ENCODE assay signal across 13 mouse cellular contexts in genomic region chr10:30622928-30623327, GRCm38 (mm10). TPM values are rescaled to one million over a fixed set of nuclear protein-coding genes. Genes with fewer than 3 reads are reported as not detected.
DNase-seq lines count a peak whose midpoint lies in the region; ATAC-seq and TF ChIP-seq lines count a peak whose summit lies in the region.
"Had no signal": no experiment of that assay in that cellular context is flagged by ENCODE, and none has a peak within 500 bp of the region (broad histone marks: within the 10 kb centered on the region; RNA-seq: fewer than 3 reads in every experiment).

No protein-coding gene starts in this region.

- H3K4me2 ChIP-seq in heart, postnatal 0 days (ENCODE audit: low read depth, low read length): no peak overlapping the region
- H3K4me2 ChIP-seq in heart, embryonic 11.5 days: no peak overlapping the region
- no peak overlapping the region for H3K4me2 ChIP-seq in intestine, embryonic 16.5 days (ENCODE audit: low read depth, low read length)

- H3K9me3 ChIP-seq in heart, postnatal 0 days (replicated peaks; ENCODE audit: control insufficient read depth, low read length): no peaks in the 10 kb centered on the region
- H3K9me3 ChIP-seq in heart, embryonic 11.5 days (replicated peaks; ENCODE audit: control insufficient read depth, low read length): no peaks in the 10 kb centered on the region
- H3K9me3 ChIP-seq in E14TG2a.4 (ENCODE audit: low read length): peaks cover 10% of the 10 kb centered on the region; the same call in 1 of the 2 replicates
- H3K9me3 ChIP-seq in intestine, embryonic 16.5 days (ENCODE audit: control insufficient read depth, low read length): no peaks in the 10 kb centered on the region
- H3K9me3 ChIP-seq: forebrain, embryonic 10.5 days; G1E had no signal

- H3K4me1 ChIP-seq in heart, postnatal 0 days (ENCODE audit: control insufficient read depth, insufficient read depth): no peaks in the 10 kb centered on the region
- H3K4me1 ChIP-seq in heart, embryonic 11.5 days (ENCODE audit: control insufficient read depth, insufficient read depth, low read length): no peaks in the 10 kb centered on the region; the same call in 1 of the 2 replicates
- peaks cover 36% of the 10 kb centered on the region for H3K4me1 ChIP-seq in E14TG2a.4 (replicated peaks; ENCODE audit: low read depth, low read length)
- H3K4me1 ChIP-seq in intestine, embryonic 16.5 days (ENCODE audit: control insufficient read depth, insufficient read depth, low read length): no peaks in the 10 kb centered on the region

- ATAC-seq in heart, postnatal 0 days (ENCODE audit: insufficient read depth, low read depth): no peak
- ATAC-seq in heart, embryonic 11.5 days (replicated peaks; ENCODE audit: insufficient number of reproducible peaks, low FRiP score, low TSS enrichment): no peak
- no peak for ATAC-seq in intestine, embryonic 16.5 days
- ATAC-seq: hindbrain, embryonic 16.5 days had no signal

- peak; percentile 56 for DNase-seq in heart, postnatal 0 days (ENCODE audit: low spot score)
- peak; percentile 56 for DNase-seq in 3T3-L1 (ENCODE audit: low read depth, low spot score)
- peak; percentile 49 for DNase-seq in embryo, embryonic 10.5 days (ENCODE audit: low spot score)
- no peak for DNase-seq in adrenal gland, postnatal 14 days
- no peak for DNase-seq in heart, adult 11 months
- DNase-seq: cerebellum, postnatal 36 days; lung, postnatal 14 days had no signal

- TF ChIP-seq EP300 in heart, postnatal 0 days (IDR thresholded peaks at IDR 0.05; ENCODE audit: low read depth): no peak

- H3K9ac ChIP-seq in heart, postnatal 0 days (replicated peaks; ENCODE audit: low read depth, low read length): no peak overlapping the region
- H3K9ac ChIP-seq in heart, embryonic 11.5 days (ENCODE audit: low read depth, low read length): no peak overlapping the region
- no peak overlapping the region for H3K9ac ChIP-seq in intestine, embryonic 16.5 days (ENCODE audit: low read depth, low read length)

- no peak overlapping the region for H3K27ac ChIP-seq in heart, postnatal 0 days (ENCODE audit: low read depth)
- no peak overlapping the region for H3K27ac ChIP-seq in heart, embryonic 11.5 days (ENCODE audit: low read depth, low read length)
- no peak overlapping the region for H3K27ac ChIP-seq in intestine, embryonic 16.5 days (ENCODE audit: low read length)
- H3K27ac ChIP-seq: forebrain, embryonic 10.5 days had no signal

- H3K4me3 ChIP-seq in heart, postnatal 0 days (ENCODE audit: low read depth, low read length): no peak overlapping the region
- H3K4me3 ChIP-seq in heart, embryonic 11.5 days (ENCODE audit: low read depth, low read length): no peak overlapping the region
- no peak overlapping the region for H3K4me3 ChIP-seq in E14TG2a.4 (replicated peaks; ENCODE audit: low read length)
- H3K4me3 ChIP-seq in intestine, embryonic 16.5 days (ENCODE audit: low read length): no peak overlapping the region
- H3K4me3 ChIP-seq: forebrain, embryonic 10.5 days had no signal

- no peaks in the 10 kb centered on the region for H3K36me3 ChIP-seq in heart, postnatal 0 days (replicated peaks; ENCODE audit: control insufficient read depth, insufficient read depth, low read length)
- no peaks in the 10 kb centered on the region for H3K36me3 ChIP-seq in heart, embryonic 11.5 days (ENCODE audit: control insufficient read depth, insufficient read depth, low read length)
- H3K36me3 ChIP-seq in E14TG2a.4 (ENCODE audit: insufficient read depth, low read length): no peaks in the 10 kb centered on the region
- no peaks in the 10 kb centered on the region for H3K36me3 ChIP-seq in intestine, embryonic 16.5 days (ENCODE audit: control insufficient read depth, insufficient read depth, low read length)
- H3K36me3 ChIP-seq: forebrain, embryonic 10.5 days; G1E had no signal

- no peaks in the 10 kb centered on the region for H3K27me3 ChIP-seq in heart, postnatal 0 days (ENCODE audit: control insufficient read depth, insufficient read depth, low read length)
- no peaks in the 10 kb centered on the region for H3K27me3 ChIP-seq in heart, embryonic 11.5 days (ENCODE audit: control insufficient read depth, insufficient read depth, low read length)
- no peaks in the 10 kb centered on the region for H3K27me3 ChIP-seq in E14TG2a.4 (ENCODE audit: insufficient read depth, low read length)
- no peaks in the 10 kb centered on the region for H3K27me3 ChIP-seq in intestine, embryonic 16.5 days (replicated peaks; ENCODE audit: control insufficient read depth, insufficient read depth, low read length)

- TF ChIP-seq CTCF in heart, postnatal 0 days (IDR thresholded peaks at IDR 0.05; ENCODE audit: low read depth): no peak
- TF ChIP-seq CTCF in E14TG2a.4 (conservative IDR thresholded peaks at IDR 0.05; ENCODE audit: low read length): peak; percentile 38

RNA-seq across cellular contexts. Expression of gene Hint3, which starts 6.5 kb away (rescaled TPM):
- total RNA-seq in heart, postnatal 0 days (2014; rRNA removed; ENCODE audit: low replicate concordance): 20.5 and 33.4 TPM in 2 replicates
- polyA plus RNA-seq in heart, postnatal 0 days (2015; fragmentation: Nextera tagmentation; extraction: Ambion mirVana): 75.0 and 85.1 TPM in 2 replicates
- 26.1 and 30.2 TPM in 2 replicates for polyA plus RNA-seq in heart, embryonic 11.5 days (2014; fragmentation: Nextera tagmentation; extraction: Ambion mirVana)
- 44.5 and 47.1 TPM in 2 replicates for total RNA-seq in adrenal gland, postnatal 14 days (2021)
- 37.9 and 42.6 TPM in 2 replicates for polyA plus RNA-seq in intestine, embryonic 16.5 days (2015; fragmentation: Nextera tagmentation; extraction: Ambion mirVana)

RNA-seq across cellular contexts. Expression of gene Trmt11, which starts 22.4 kb away (rescaled TPM):
- 4.0 and 9.1 TPM in 2 replicates for total RNA-seq in heart, postnatal 0 days (2014; rRNA removed; ENCODE audit: low replicate concordance)
- 8.7 and 11.3 TPM in 2 replicates for polyA plus RNA-seq in heart, postnatal 0 days (2015; fragmentation: Nextera tagmentation; extraction: Ambion mirVana)
- polyA plus RNA-seq in heart, embryonic 11.5 days (2014; fragmentation: Nextera tagmentation; extraction: Ambion mirVana): 20.7 and 21.8 TPM in 2 replicates
- total RNA-seq in adrenal gland, postnatal 14 days (2021): 10.3 and 10.8 TPM in 2 replicates
- polyA plus RNA-seq in intestine, embryonic 16.5 days (2015; fragmentation: Nextera tagmentation; extraction: Ambion mirVana): 24.0 and 27.7 TPM in 2 replicates

Comparison
In these comparisons a context has a peak if more than half of its experiments do, and no peak if none do; other contexts are left out.
1. DNase-seq: peak in heart, postnatal 0 days (single experiment), 3T3-L1 (single experiment) and embryo, embryonic 10.5 days (single experiment); none in adrenal gland, postnatal 14 days (single experiment) and heart, adult 11 months (single experiment).